Mouse (Mus musculus): ENCODE results near the gene Kcne1.

Kcne1 gene

DNA sequence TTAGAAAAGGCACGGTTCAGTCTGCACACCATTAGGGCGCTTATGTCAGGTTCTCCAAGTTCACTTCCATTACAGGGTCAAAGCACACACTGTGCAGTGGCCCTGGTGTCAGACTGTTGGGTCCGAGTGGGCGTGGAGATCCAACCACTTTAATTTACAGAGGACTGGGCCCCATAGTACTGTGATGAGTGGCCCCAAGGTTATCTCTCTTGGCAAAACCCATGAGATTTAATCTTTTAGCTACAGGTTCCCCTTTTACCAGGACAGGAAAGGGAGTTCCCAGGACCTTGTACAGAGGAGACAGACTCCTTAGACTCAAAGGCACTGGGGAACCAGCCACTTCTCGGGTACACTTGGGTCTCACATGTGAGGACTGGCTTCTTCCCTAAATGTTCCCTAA, 3.9 kb downstream of the Kcne1 start:
- no peak for DNase-seq

DNA sequence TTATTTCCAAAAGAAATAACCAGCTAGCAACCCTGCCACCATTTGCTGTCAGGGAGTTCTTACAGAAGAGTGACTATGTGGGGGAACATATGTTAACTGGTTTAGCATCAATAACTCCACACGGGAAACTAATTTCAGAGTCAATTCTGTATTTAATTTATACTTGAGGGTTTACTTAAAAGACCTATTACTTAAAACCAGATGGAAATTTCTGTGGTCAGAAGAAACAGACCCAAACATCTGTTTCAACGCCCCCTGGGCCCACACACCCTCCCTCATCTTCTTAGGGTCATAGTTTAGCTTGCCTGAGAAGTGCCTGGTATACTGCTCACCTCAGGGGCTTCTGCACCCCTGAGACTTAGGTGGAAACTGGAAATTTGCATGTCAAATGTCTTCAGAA, 5.4 kb downstream of the Kcne1 start:
- DNase-seq, result no peak

DNA sequence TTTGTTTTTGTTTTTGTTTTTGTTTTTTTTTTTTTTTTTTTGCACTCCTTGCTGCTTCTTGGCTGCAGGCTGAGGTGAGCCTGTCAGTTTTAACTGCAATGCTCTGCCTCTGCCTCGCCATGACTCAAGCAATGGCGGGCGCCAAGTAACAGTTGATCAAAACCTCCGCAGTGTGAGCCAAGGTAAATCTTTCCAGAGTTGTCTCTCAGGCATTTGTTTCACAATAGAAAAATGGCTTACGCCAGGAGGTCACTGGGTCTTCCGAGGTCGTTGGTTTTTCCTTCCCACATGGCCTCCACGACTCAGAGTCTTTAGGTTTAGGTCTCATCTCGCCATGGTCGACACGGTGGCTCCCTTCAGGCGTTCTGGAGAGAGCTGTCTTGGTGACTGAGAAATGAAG, 6.0 kb downstream of the Kcne1 start:
- DNase-seq, result no peak

DNA sequence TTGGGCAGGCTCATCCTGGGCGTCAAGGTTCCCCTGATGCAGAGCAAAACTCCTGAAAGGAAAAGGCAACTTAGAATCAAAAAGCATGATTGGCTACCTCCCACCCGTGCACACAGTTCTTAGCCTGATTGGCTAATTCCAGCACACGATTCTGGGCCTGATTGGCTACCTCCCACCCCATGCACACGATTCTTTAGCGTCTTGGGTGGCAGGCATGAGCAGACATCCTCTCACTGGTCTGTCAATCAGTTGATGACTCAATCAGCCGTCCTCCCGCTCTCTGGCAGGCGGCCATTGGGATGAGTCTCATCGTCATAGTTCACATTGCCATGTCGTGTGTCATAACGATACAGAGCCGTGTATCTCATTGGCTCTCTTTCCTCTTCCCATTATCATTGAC, 10.3 kb downstream of the Kcne1 start:
- peak; percentile 24 to 56 for DNase-seq

DNA sequence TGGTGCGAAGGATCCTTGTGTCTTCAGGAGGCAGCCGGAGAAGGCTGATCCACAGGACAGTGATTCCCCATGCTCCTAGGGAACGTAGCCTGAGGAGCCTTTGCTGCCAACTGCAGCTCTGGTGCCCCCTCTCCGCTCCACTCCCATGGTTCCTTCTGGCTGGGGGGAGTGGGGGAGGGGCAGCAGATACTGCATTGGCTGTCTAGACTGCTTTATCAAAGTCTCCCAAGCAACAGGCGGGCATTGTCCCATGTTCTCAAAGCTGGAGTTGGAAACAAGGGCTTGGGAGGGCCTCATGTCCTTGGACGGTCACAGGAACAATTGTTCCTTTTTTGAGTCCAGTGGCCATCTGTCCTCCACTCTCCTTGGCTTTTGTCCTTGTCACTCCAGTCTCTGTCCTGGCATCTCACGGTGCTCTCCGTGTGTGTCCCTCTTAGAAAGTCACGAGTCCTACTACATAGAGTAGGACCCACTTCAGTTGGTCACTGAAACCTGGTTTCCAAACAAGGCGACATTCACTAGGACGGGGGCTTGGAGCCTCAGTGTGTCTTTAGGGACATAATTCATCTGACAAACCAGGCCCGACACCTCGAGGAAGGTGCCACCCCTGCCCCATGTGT, 12.9 kb downstream of the Kcne1 start:
- DNase-seq, result no peak

DNA sequence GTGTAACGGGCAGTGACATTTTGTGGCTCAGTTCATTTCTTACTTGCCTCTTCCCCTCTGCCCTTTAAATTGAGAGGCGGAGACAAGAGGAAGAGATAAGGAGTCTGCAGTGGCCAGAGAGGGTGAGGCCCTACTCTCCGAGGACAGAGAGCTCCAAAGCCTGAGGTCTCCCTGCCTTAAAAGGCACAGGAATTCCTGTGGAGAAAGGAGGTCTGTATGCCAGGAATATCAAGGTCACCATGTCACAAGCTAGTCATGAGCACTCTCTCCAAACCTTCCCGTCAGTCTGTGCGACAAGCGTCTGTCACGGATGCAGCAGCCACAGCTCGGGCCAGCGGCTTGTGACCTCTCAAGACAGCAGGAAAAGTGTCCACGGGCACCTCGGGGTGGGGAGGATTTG, 14.1 kb downstream of the Kcne1 start:
- peak; percentile 15 to 32 for DNase-seq

DNA sequence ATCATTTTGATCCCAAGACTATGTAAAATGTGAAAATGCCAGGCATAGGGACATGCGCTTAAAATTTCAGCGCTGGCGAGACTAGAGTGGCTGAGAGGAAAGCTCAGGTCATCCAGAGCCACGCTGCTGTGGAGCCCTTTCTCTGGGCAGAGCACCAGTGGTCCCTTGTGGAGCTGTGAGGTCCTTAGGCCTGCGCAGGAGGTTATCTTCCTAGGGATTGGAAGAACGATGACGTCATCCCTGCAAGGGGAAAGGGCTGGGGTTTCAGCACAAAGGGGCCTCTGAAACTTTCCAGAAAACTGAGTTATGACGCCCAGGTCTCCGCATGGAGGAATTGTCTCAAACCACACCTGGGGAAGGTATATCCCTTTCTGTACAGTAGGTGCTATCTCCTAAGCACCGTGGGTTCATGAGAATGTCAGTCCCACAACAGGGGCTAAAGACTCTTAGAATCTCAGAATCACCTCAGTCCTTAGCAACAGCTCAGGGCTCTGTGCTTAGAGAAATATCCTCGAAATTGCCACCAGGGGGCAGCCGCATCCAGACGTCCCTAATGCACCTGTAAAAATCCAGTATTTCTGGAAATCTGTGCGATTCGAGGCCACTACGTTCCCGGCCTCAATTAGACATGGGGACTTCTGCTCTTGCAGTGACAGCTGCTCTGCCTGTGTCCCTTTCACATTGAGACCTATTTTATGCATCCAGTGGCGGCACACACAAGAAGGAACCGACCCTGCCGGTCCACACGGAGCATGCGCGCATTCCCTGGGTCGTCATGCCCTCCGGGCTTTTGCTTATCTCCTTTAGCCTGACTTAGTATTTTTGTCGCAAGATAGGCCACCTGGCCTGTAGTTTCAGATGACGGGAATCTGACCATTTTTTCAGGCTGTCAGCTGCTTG, 18.4 kb downstream of the Kcne1 start:
- peak; percentile 64 to 73 for DNase-seq

DNA sequence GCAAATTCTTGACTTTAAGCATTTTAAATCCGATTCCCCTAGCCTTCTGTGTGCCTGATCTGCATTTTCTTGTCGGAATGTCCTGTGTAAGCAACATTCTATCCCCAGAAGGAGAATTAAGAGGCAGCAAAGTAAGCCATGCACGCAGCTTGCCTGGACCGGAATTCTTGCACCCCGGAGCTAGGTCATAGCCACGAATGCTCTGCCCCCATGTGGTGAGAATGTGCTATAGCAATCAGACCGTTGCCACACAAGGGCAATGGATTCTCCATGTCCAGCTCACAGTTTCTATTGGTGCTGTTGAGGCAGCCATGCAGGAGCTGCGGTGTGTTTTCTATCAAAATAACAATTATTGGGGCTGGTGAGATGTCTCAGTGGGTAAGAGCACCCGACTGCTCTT, 23.0 kb downstream of the Kcne1 start:
- DNase-seq, result peak; percentile 82 to 86

DNA sequence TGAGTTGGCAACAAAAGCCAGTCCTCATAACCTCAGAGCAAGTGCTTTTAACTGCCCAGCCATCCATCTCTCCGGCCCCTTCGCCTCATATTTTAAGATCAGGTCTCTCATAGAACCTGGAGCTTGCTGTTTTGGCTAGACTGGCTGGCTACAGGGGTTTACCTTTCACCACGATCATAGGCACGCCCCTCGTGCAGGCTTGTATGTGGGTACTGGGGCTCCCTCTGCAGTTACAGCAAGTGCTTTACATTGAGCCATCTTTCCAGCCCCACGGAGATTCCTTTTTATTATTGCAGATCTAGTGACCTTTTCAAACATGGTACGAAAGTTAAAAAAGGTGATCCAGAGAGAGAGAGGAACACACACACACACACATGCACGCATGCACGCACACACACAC, 24.7 kb downstream of the Kcne1 start:
- no peak for DNase-seq

DNA sequence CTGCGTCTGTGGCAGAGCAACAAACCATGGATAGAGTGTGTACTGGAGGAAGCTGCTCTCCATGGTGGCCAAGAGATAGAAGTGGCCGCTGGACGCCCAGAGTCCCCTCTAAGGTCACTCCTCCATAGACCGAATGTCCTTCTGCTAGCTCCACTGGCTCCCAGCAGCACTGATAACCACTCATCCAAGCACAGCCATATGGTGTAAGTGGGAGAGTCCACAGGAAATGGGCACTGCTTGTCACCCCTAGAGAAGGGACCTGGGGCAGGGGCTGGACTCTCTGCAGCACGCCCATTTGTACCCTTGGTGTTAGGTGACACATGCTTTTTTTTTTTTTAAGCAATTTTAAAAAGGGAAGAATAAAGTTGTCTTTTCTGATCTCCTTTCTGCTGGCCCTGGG, 28.3 kb downstream of the Kcne1 start:
- DNase-seq, result no peak

DNA sequence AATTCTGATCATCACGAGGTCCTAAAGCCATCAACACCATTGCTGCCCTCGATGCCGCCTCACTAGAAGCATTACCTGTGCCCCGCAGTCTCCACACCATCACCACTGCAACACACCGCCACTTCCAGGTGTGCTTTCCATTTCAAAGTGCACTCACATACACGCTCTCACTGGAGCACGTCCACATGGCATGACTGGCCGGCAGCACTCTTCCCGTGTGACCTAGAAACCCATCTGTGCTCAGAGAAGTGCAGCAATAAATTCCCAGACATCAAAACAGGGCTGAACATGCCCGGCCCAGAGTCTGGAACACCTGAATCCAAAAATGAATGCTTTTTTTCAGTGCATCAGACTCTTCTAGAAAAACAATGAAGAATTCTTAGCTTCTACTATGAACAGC, 31.4 kb downstream of the Kcne1 start:
- DNase-seq, result no peak

DNA sequence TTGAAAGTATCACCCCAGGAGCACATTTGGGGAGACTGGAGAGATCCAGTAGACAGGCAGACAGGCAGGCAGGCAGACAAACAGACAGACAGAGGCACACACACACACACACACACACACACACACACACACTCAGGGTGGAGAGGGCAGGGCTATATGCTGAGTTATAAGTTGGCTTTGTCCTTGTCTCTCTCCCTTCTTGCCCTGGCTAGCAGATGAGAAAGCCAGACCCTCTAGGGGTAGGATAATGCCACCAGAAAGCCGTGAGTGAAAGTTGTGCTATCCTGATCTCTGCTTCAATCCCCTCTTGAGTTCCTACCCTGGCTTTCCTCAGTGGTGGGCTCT, 34.2 kb downstream of the Kcne1 start:
- DNase-seq, result no peak

DNA sequence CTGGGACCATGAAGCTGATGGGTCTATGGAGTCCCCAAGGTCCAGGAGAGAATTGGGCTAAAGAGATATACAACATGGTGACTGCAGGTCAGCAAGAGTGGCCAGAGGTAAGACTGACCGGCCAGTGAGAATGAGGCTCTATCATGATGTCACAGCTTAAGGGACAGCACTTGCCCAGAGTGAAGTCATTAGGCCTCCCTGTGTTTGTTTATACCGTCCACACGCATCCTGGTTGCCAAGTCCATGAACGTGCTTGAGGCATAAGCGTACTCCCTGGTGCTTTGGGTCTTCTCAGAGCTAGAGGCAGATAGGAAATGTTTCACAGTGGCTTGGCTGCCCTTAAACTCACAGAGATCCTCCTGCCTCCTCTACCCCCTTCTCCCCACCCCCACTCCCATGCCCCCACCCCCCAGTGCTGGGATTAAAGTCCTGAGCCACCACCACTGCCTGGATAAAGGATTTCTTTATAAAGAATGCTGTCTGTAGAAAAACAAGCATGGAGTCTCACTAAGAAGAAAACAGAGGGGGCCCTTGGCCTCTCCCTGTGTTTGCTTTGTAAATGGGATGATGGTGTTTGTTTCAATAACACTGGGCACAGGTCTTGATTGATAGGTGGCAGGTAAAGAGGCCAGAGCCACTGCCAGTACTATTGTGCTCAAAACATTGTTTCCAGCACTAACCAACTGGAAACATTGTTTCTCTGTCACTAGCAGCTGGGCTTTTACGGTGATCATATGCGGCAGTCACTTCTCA, 34.8 kb downstream of the Kcne1 start:
- peak; percentile 21 to 36 for DNase-seq

DNA sequence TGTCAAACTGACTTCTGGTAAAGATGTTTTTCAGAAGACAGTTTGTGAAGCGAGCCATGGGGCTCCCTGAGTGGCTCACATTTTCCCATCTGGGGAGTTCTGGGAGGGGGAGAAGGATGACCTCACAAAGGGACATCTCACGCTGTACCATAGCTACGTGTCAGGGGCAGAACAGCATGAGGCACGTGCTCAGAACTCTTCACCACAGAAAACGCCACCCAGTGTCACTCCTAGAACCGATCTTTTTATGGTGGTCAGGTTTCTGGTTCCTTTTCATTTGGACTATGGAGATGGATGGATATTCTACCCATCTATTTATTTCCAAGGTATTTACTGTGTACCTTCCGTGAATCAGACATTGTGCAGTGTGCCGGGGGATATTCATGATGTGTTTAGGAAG, 37.9 kb downstream of the Kcne1 start, which contains the start of gene Fam243:
Fam243 (minus strand) TSS at position 101 of the 400 bp plus-strand sequence.
- no peak for DNase-seq

DNA sequence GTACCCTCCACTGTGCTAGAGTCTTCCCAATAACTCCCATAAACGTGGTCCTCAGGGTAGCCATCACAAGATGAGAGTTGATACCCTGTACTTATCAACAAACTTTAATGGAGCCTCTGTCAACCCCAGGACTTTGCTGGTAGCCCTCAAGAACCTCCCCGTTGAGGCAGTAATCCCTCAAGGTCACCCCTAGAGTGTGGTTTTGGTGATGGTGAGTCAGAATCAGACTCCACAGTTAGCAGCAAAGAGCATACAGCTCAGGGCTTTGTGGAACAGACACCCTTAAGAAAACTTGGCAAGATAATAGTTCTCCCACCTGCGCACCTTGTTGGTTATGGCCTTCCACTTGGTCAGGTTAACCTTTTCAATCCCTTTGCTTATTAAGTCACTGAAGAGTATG, 38.9 kb downstream of the Kcne1 start:
- no peak for DNase-seq

DNA sequence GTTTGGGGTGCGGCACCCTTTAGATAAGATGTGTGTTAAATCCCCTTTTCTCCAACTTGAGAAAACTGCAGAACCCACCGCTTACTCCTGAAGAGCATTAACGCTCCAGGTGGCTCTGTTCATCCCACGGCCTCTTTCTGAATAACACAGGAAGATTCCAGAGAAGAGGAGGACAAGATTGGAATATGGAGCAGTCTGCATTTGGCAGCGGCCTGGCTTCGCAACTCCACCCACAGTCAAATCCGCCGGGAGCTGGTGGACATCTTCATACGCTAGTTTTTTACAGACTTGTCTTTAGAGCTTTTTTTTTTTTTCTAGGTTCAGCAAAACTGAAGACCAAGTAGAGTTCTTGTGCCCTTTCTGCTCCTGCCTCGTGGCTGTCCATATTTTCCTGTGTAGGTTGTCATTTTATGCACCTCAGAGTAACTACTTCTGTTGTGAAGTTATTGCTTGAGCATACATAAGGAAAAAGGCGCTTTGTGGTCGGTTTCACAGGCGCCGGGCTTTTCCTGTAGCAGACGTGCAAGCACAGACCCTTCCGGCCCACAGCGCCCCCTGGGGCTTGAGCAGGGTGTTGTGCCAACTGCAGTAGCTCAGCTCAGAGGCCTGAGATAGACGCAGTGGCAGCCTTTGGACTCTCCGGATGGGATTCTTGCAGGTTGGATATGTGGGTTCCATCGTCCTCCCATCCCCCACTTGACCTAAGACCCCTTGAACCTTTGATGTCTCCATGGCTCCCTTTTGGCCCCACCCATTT, 39.7 kb downstream of the Kcne1 start:
- DNase-seq, result peak; percentile 69 to 77

DNA sequence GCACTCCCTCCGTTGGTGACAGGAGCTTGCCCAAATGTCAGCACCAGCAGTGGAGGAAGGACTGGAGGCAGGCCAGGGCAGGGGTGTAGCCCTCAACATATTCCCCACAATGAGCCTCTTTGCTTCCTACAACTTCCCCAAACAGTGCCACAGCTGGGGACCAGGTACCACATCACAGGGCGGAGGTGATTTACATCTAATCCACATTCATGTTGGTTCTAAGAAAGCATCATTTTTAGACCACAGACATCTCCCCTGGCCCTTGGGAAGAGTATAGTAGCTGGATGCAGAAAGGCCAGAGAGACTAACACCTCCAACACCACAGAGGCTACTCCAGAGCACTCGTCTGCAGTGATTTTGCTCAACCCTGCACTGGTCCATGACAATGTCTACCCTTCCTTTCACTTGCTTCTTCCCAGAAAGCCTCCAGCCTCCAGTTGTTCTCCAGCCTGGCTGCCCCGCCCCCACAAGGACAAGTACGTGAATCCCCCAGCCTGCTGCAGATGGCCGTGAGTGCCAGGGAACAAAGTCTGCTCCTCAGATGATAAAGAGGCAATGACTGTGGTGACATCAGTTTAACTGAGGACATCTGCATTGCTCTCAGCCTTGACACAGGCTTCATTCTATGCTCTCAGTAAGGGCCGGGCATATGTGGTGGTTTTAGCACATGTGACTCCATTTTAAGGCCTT, 43.1 kb downstream of the Kcne1 start:
- no peak for DNase-seq

DNA sequence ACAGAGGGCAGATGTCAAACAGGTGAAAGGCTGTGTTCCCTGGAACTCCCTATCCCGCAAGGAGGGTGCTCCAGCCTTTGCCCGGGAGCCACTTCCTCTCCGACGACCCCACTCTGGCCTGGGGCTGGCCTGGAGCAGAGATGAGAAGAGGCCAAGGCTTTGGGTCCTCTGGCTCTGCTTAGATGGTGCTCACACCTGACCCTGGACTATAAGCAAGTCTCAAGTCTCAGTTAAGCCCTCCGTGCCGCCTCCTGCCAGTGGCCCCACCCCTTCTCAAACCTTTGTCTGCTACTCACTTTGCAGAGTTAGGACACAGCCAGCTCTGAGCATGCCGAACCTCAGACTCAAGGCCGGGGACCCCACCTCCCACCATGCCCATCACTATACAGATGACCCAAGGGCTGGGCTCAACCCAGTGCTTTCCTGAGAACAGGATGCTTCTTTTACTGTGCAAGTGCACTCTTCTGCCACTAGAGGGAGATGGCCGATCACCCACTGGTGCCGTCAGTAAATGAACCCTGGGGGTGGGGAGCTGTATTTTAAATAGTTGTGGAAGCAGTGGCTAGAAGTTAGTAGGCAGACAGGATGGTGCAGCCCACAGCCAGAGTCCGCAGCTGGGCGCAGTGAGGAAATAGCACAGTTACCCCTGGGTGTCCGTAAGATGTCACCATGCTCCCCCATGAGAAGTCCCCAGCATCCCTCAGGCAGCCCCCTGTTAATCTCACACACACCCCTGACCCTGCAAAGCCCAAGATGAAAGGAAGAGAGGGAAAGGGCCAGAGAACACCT, 45.1 kb downstream of the Kcne1 start:
- DNase-seq, result peak in 1 of 2 experiments; percentile 59

DNA sequence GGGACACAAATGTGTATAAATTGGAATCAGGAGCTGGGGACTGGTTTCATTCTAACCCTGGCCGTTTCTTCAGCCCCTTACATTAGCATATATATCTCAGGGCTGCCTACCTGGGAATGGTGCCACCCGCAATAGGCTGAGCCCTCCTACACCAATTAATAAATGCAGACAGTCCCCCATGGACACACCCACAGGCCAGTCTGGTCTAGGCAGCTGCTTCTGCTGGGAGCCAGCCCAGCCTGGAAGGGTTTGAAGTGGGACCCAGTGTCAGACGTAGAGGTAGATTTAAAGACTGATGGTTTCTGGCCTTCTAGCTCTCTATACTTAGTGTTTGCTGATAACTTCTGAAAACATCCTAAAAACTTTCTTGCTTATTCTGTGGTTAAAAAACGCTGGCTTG, 50.1 kb downstream of the Kcne1 start:
- no peak for DNase-seq

DNA sequence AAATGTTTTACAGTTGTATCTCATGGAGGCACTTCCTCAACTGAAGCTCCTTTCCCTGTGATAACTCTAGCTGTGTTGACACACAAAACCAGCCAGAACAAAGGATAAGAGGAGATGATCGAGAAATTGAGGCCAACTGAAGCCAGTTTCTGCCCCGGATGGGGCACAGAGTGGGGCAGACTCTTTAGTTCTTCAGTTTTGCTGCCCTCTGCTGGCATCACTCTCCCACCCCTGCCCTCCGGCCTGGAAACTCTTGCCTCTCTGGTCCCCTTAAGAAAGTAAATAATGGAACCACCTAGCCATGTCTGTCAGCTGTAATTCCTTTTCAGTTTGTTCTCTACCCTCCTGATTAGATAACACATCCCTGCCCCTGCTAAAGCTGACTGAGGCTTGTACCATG, 51.3 kb downstream of the Kcne1 start:
- no peak for DNase-seq

DNA sequence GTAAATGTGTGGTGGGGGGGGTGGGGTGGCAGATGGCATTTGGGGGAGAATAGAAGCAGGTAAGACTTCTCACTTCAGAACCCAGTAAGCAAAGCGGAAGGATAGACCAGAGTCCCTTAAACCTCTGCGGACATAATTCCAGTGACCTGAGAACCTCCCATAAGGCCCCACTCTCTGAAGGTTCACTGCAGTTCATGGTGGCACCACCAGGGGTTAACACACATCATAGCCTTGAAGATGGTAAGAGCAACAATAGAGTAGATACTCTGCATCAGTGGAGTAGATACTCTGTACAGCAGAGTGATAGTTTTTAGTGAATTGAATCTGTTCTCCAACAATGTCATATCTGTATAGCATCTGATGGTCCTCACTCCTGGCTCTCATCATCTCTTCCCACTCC, 53.7 kb downstream of the Kcne1 start:
- no peak for DNase-seq

DNA sequence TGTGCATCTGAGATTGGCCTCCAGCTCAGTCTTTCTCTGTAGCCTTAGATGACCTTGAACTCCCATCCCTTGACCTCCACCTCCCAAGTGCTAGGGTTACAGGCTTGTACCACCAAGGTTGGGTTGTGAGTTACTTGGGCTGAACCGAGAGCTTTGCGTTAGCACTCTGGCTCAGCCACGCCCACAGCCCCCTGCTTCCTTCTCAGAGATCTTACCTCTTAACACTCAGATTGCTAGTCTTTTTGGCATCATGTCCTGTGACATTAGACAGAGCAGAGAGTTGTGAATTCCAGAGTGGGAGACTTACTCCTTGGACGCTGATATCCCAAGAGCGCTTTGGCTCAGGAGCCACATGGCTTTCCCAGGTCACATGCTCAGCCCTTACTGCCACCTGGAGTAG, 56.8 kb downstream of the Kcne1 start:
- DNase-seq, result no peak
